Mouse (Mus musculus): ENCODE measurements at regions not wholly inside any gene's neighbourhood (a gene's known extent, or its start where the extent isn't known, plus 50 kb on each side); places are given as distances from the start of the nearest gene placed in this dataset.

- TF ChIP-seq POLR2A (IDR thresholded peaks at IDR 0.05; ENCODE audit: control insufficient read depth, low read depth, low read length) (no peak), CTCF (IDR thresholded peaks at IDR 0.05; ENCODE audit: control insufficient read depth, insufficient read depth, insufficient replicate concordance, low read depth, low read length) (no peak)
Observed at GRCm38 (mm10) chr19:26181774-26182173, 423.1 kb upstream of the Smarca2 start.

Measured in testis, adult 2 months (tissue).